ENCODE assay signal across 8 mouse cellular contexts in genomic region chr4:144947738-144948390, GRCm38 (mm10). TPM values are rescaled to one million over a fixed set of nuclear protein-coding genes. Genes with fewer than 3 reads are reported as not detected.
DNase-seq lines count a peak whose midpoint lies in the region; ATAC-seq and TF ChIP-seq lines count a peak whose summit lies in the region.

No protein-coding gene starts in this region.

- peak; percentile 99 for DNase-seq in heart, adult 11 months
- DNase-seq in heart, postnatal 10 days = peak; percentile 94 to 95
- DNase-seq in liver, postnatal 0 days = peak; percentile 41
- peak; percentile 37 for DNase-seq in stomach, postnatal 0 days (ENCODE audit: low spot score)
- DNase-seq in right cerebral cortex, postnatal 36 days (ENCODE audit: low spot score in 2 of 2) = no peak
- DNase-seq in thymus, postnatal 14 days = no peak

- ATAC-seq in heart, embryonic 11.5 days (replicated peaks; ENCODE audit: insufficient number of reproducible peaks, low FRiP score, low TSS enrichment) = no peak
- no peak for ATAC-seq in liver, postnatal 0 days
- peak; percentile 30 for ATAC-seq in stomach, postnatal 0 days (ENCODE audit: low FRiP score, low TSS enrichment)
- ATAC-seq in granulocyte monocyte progenitor cell, adult 5-6 weeks (replicated peaks; ENCODE audit: poor library complexity, severe bottlenecking) = no peak

- H3K27me3 ChIP-seq in heart, embryonic 11.5 days (ENCODE audit: control insufficient read depth, insufficient read depth, low read length) = no peaks in the 10 kb centered on the region
- H3K27me3 ChIP-seq in liver, postnatal 0 days (ENCODE audit: insufficient read depth, low read length) = no peaks in the 10 kb centered on the region
- H3K27me3 ChIP-seq in stomach, postnatal 0 days (ENCODE audit: control insufficient read depth, insufficient read depth, low read length) = no peaks in the 10 kb centered on the region

- H3K36me3 ChIP-seq in heart, embryonic 11.5 days (ENCODE audit: control insufficient read depth, insufficient read depth, low read length) = no peaks in the 10 kb centered on the region
- no peaks in the 10 kb centered on the region for H3K36me3 ChIP-seq in liver, postnatal 0 days (replicated peaks; ENCODE audit: insufficient read depth, low read length)
- H3K36me3 ChIP-seq in stomach, postnatal 0 days (ENCODE audit: control insufficient read depth, insufficient read depth, low read length) = no peaks in the 10 kb centered on the region

- H3K4me2 ChIP-seq in heart, embryonic 11.5 days = no peak overlapping the region
- no peak overlapping the region for H3K4me2 ChIP-seq in liver, postnatal 0 days (ENCODE audit: low read depth, low read length)
- no peak overlapping the region for H3K4me2 ChIP-seq in stomach, postnatal 0 days (replicated peaks; ENCODE audit: low read depth)

- no peak for TF ChIP-seq CTCF in liver, postnatal 0 days (IDR thresholded peaks at IDR 0.05; ENCODE audit: low read depth)
- no peak for TF ChIP-seq CTCF in stomach, postnatal 0 days (IDR thresholded peaks at IDR 0.05; ENCODE audit: low read depth)

- H3K9me3 ChIP-seq in heart, embryonic 11.5 days (replicated peaks; ENCODE audit: control insufficient read depth, low read length) = no peaks in the 10 kb centered on the region
- no peaks in the 10 kb centered on the region for H3K9me3 ChIP-seq in liver, postnatal 0 days (ENCODE audit: low read length)
- H3K9me3 ChIP-seq in stomach, postnatal 0 days (ENCODE audit: control insufficient read depth, low read length) = no peaks in the 10 kb centered on the region

- no peak for TF ChIP-seq EP300 in liver, postnatal 0 days (IDR thresholded peaks at IDR 0.05; ENCODE audit: low read depth)
- TF ChIP-seq EP300 in stomach, postnatal 0 days (optimal IDR thresholded peaks at IDR 0.05) = no peak

- H3K4me1 ChIP-seq in heart, embryonic 11.5 days (ENCODE audit: control insufficient read depth, insufficient read depth, low read length) = peaks cover 25% of the 10 kb centered on the region
- H3K4me1 ChIP-seq in liver, postnatal 0 days (ENCODE audit: insufficient read depth) = peaks cover 44% of the 10 kb centered on the region
- H3K4me1 ChIP-seq in stomach, postnatal 0 days (replicated peaks; ENCODE audit: control insufficient read depth, insufficient read depth) = peaks cover 15% of the 10 kb centered on the region

- no peak overlapping the region for H3K9ac ChIP-seq in heart, embryonic 11.5 days (ENCODE audit: low read depth, low read length)
- H3K9ac ChIP-seq in liver, postnatal 0 days (replicated peaks) = no peak overlapping the region
- H3K9ac ChIP-seq in stomach, postnatal 0 days (ENCODE audit: low read length) = no peak overlapping the region

- no peak overlapping the region for H3K4me3 ChIP-seq in heart, embryonic 11.5 days (ENCODE audit: low read depth, low read length)
- H3K4me3 ChIP-seq in liver, postnatal 0 days (ENCODE audit: low read depth, low read length) = no peak overlapping the region
- no peak overlapping the region for H3K4me3 ChIP-seq in stomach, postnatal 0 days (ENCODE audit: low read depth, low read length)

- intact Hi-C loops in heart, postnatal 10 days (cut with DNase I) = loop anchor here (2.0 kb wide), 1 partner anchor 17 kb away; no protein-coding TSS in a partner anchor

- WGBS in heart, embryonic 11.5 days (ENCODE audit: insufficient replicate concordance) = 63% methylated on average over 6 of the region's 6 CpGs
- WGBS in liver, postnatal 0 days (ENCODE audit: insufficient replicate concordance) = 61% methylated on average over 6 of the region's 6 CpGs
- WGBS in stomach, postnatal 0 days = 34% methylated on average over 6 of the region's 6 CpGs

- H3K27ac ChIP-seq in heart, embryonic 11.5 days (ENCODE audit: low read depth, low read length) = no peak overlapping the region
- H3K27ac ChIP-seq in liver, postnatal 0 days (ENCODE audit: low read depth) = peak overlapping the region; percentile 41; the same call in 1 of the 2 replicates
- peak overlapping the region; percentile 56 for H3K27ac ChIP-seq in stomach, postnatal 0 days (replicated peaks)

RNA-seq across cellular contexts. Expression of gene Dhrs3, which starts 55.2 kb away (rescaled TPM):
- polyA plus RNA-seq in heart, embryonic 11.5 days (2014; fragmentation: Nextera tagmentation; extraction: Ambion mirVana) = 17.4 and 20.5 TPM in 2 replicates
- total RNA-seq in heart, postnatal 10 days (2021) = 10 to 100 TPM; 90.2 to 95.2 TPM
- polyA plus RNA-seq in liver, postnatal 0 days (2015; fragmentation: Nextera tagmentation; extraction: Ambion mirVana) = 49.8 and 52.8 TPM in 2 replicates
- polyA plus RNA-seq in stomach, postnatal 0 days (2015; fragmentation: Nextera tagmentation; extraction: Ambion mirVana) = 103 and 106 TPM in 2 replicates
- total RNA-seq in granulocyte monocyte progenitor cell, adult 5-6 weeks (2014; fragmentation: Nextera tagmentation) = 30.0 and 33.7 TPM in 2 replicates
- 17.5 and 32.3 TPM in 2 replicates for total RNA-seq in granulocyte monocyte progenitor cell, adult 5-6 weeks (2017)

Comparison
In these comparisons a context has a peak if more than half of its experiments do, and no peak if none do; other contexts are left out.
1. DNase-seq: peak in heart, adult 11 months (single experiment), heart, postnatal 10 days (2 of 2), liver, postnatal 0 days (single experiment) and stomach, postnatal 0 days (single experiment); none in right cerebral cortex, postnatal 36 days (0 of 2) and thymus, postnatal 14 days (single experiment).